Mouse (Mus musculus) lung, postnatal 0 days (tissue): Measurements from ENCODE around the gene Ccdc130. TPM values are rescaled to one million over a fixed set of nuclear protein-coding genes. Genes with fewer than 3 reads are reported as not detected.

Source experiments
- ATAC-seq: fragments of 200-750 bp; cut with Nextera tagmentation; 2 replicates; pipeline ENCODE4 v1.8.0; 2017; ENCODE audit warnings: moderate library complexity
- DNase-seq: peaks from one replicate; pipeline ENCODE4 v3.0.0-alpha.2; 2016; ENCODE audit warnings: low spot score
- H3K27ac ChIP-seq: fragments of 300-500 bp; sonication (generic); 2 replicates; pipeline ENCODE4 v1.5.1; 2014; ENCODE audit warnings: antibody characterized with exemption, mild to moderate bottlenecking, low read length, mixed read lengths
- H3K27me3 ChIP-seq: fragments of 300-500 bp; sonication (generic); replicated peaks from 2 replicates; pipeline ENCODE4 v1.6.1; 2014; ENCODE audit warnings: low read length, mixed read lengths; ENCODE audit not compliant: insufficient read depth
- H3K36me3 ChIP-seq: fragments of 300-500 bp; sonication (generic); 2 replicates; pipeline ENCODE4 v1.6.1; 2014; ENCODE audit warnings: low read length, mixed read lengths; ENCODE audit not compliant: insufficient read depth
- H3K4me1 ChIP-seq: fragments of 300-500 bp; sonication (generic); 2 replicates; pipeline ENCODE4 v1.6.1; 2014; ENCODE audit warnings: antibody characterized with exemption, low read depth, low read length, mixed read lengths; ENCODE audit not compliant: insufficient read depth
- H3K4me2 ChIP-seq: fragments of 300-500 bp; sonication (generic); replicated peaks from 2 replicates; pipeline ENCODE4 v1.6.1; 2014; ENCODE audit warnings: low read depth, mild to moderate bottlenecking, low read length, moderate library complexity, mixed read lengths
- H3K4me3 ChIP-seq: fragments of 300-500 bp; sonication (generic); 2 replicates; pipeline ENCODE4 v1.5.1; 2014; ENCODE audit warnings: low read depth, low read length
- H3K9ac ChIP-seq: fragments of 300-500 bp; sonication (generic); replicated peaks from 2 replicates; pipeline ENCODE4 v1.6.1; 2014; ENCODE audit warnings: low read depth, mild to moderate bottlenecking
- H3K9me3 ChIP-seq: fragments of 300-500 bp; sonication (generic); 2 replicates; pipeline ENCODE4 v1.6.1; 2016; ENCODE audit warnings: low read length, mixed read lengths
- CTCF ChIP-seq: IDR thresholded peaks from 2 replicates; pipeline ENCODE4 v1.5.1; 2016; ENCODE audit warnings: antibody characterized with exemption, mild to moderate bottlenecking
- EP300 ChIP-seq: IDR thresholded peaks from 2 replicates; pipeline ENCODE4 v1.6.1; 2016; ENCODE audit warnings: antibody characterized with exemption, mild to moderate bottlenecking, control low read depth
- WGBS: fragments of 180-500 bp; shearing (Covaris S2); extraction: QIAGEN DNeasy Blood & Tissue Kit; methylation state at CpG from one replicate; pipeline ENCODE4 v1.1.7; 2014; 5-methylcytosine and 5-hydroxymethylcytosine counted together
- polyA plus RNA-seq: library from polyadenylated mRNA; unstranded; fragments of >200 nt; fragmentation: Nextera tagmentation; extraction: Ambion mirVana; gene quantifications from 2 replicates; pipeline ENCODE4 v1.2.1, GENCODE M21; 2015

The Ccdc130 gene
- polyA plus RNA-seq, result 14.7 and 17.4 TPM in 2 replicates

- peak within 1 kb of the TSS; percentile 72 for H3K9ac ChIP-seq
- H3K4me2 ChIP-seq, result peak within 1 kb of the TSS; percentile 70
- no peaks in the 10 kb centered on the region for H3K9me3 ChIP-seq
- DNase-seq, result peak; percentile 100
- peaks cover 13% of the 10 kb centered on the region for H3K36me3 ChIP-seq
- H3K27me3 ChIP-seq, result no peaks in the 10 kb centered on the region
- H3K27ac ChIP-seq, result peak within 1 kb of the TSS; percentile 58; the same call in 1 of the 2 replicates
- TF ChIP-seq CTCF, result no peak
- no peak for TF ChIP-seq EP300
- H3K4me3 ChIP-seq, result peak within 1 kb of the TSS; percentile 82
- peak; percentile 100 for ATAC-seq
- peaks cover 6% of the 10 kb centered on the region; the same call in 1 of the 2 replicates for H3K4me1 ChIP-seq
- under 1% methylated on average over 44 of the region's 44 CpGs for WGBS
Measured at GRCm38 (mm10) chr8:84269950-84270773, at the start of gene Ccdc130. Ccdc130 (minus strand) TSS chr8:84270380.

- Histone ChIP-seq H3K9me3 (no peaks in the 10 kb centered on the region), H3K4me2 (no peak overlapping the region), H3K27ac (no peak overlapping the region), H3K4me3 (no peak overlapping the region), H3K9ac (no peak overlapping the region), H3K4me1 (no peaks in the 10 kb centered on the region), H3K36me3 (no peaks in the 10 kb centered on the region), H3K27me3 (no peaks in the 10 kb centered on the region)
- 46% methylated on average over 3 of the region's 3 CpGs for WGBS
- ATAC-seq, result no peak
- DNase-seq, result no peak
- TF ChIP-seq EP300, result no peak
- no peak for TF ChIP-seq CTCF
Measured at GRCm38 (mm10) chr8:84308376-84308775, 38.2 kb upstream of the Ccdc130 start.

GRCm38 (mm10) chr8:84303951-84304350, 33.8 kb upstream of the Ccdc130 start:
- peaks cover 5% of the 10 kb centered on the region; the same call in 1 of the 2 replicates for H3K9me3 ChIP-seq
- TF ChIP-seq EP300 (no peak), CTCF (no peak)
- H3K27me3 ChIP-seq, result no peaks in the 10 kb centered on the region
- no peaks in the 10 kb centered on the region for H3K36me3 ChIP-seq
- ATAC-seq (peak; percentile 37; the same call in 1 of the 2 replicates), DNase-seq (peak; percentile 13)
- no peak overlapping the region for H3K27ac ChIP-seq
- H3K4me2 ChIP-seq, result no peak overlapping the region
- 0 out of 2 replicates have a peak, but pooled peaks cover 3% of the 10 kb centered on the region for H3K4me1 ChIP-seq
- 63% methylated on average over 2 of the region's 2 CpGs for WGBS
- H3K9ac ChIP-seq, result no peak overlapping the region
- H3K4me3 ChIP-seq, result no peak overlapping the region

DNA sequence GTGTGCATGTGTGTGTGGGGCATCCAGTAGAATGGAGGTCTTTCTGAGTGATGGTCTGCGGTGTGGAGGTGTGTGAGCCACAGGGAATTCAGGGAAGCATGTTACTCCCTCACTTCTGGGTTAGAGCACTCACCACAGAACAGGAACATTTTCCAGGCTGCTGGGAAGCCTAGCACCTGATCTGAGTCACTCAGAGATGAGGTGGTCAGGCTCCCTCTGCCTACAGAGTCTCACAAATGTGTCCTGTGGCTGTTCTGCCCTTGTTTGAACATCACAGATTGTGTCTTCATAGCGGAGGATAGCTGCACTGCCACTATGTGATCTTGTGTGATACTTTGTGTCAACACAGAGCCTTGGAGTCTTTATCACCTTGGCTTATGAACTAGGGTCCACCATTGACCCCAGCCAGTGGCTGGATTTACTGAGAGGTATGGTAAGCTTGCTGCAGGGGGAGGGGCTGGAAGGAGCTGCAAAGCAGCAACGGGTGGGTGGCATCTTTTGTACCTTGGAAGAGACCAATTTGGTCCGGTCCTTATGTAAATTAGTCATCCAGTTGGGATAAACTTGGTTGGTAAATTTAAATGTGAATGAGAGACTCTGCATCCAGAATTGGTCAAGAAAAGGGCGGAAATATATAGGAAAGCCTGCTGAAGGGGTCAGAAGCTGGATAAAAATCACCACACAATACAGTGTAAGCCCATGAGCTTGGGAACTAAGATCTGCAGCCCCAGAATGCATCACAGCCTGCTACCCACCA, 27.0 kb upstream of the Ccdc130 start:
- no peak overlapping the region for H3K4me2 ChIP-seq
- WGBS, result 60% methylated on average over 5 of the region's 5 CpGs
- no peak for TF ChIP-seq EP300
- no peak for TF ChIP-seq CTCF

DNA sequence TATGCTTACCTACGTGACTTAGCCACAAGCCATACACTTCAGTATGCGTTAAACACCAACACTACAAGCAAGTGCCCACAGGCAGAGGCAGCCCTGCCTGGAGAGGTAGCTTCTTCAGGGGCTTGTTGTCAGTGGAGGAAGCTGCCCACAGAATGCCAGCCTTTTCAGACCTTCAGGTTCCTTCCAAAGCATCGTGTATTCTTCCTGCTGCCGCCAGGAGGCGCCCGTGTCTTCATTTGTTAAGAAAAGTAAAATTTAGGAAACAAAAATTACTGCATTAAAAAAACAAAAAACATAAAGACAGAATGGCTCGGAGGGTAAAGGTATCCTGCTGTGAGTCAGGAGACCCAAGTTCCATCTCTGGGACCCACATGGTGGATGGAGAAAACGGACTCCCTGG, 21.5 kb upstream of the Ccdc130 start:
- H3K9ac ChIP-seq, result no peak overlapping the region
- H3K27me3 ChIP-seq, result no peaks in the 10 kb centered on the region
- TF ChIP-seq EP300, result no peak
- peak; percentile 77 for TF ChIP-seq CTCF
- no peaks in the 10 kb centered on the region for H3K36me3 ChIP-seq
- 22% methylated on average over 8 of the region's 8 CpGs for WGBS
- H3K4me2 ChIP-seq, result no peak overlapping the region
- DNase-seq (peak; percentile 73), ATAC-seq (no peak)
- H3K27ac ChIP-seq, result no peak overlapping the region
- no peaks in the 10 kb centered on the region for H3K9me3 ChIP-seq
- no peak overlapping the region for H3K4me3 ChIP-seq
- no peaks in the 10 kb centered on the region for H3K4me1 ChIP-seq

More for the DNA sequence above, 27.0 kb upstream of the Ccdc130 start:
- peaks cover 5% of the 10 kb centered on the region; the same call in 1 of the 2 replicates for H3K9me3 ChIP-seq
- H3K4me3 ChIP-seq, result no peak overlapping the region
- no peak overlapping the region for H3K9ac ChIP-seq
- no peak for ATAC-seq
- DNase-seq, result no peak
- no peaks in the 10 kb centered on the region for H3K27me3 ChIP-seq
- no peak overlapping the region for H3K27ac ChIP-seq
- 0 out of 2 replicates have a peak, but pooled peaks cover 3% of the 10 kb centered on the region for H3K4me1 ChIP-seq
- H3K36me3 ChIP-seq, result no peaks in the 10 kb centered on the region

GRCm38 (mm10) chr8:84291086-84291485, 20.9 kb upstream of the Ccdc130 start:
- DNase-seq, result no peak
- H3K9me3 ChIP-seq, result no peaks in the 10 kb centered on the region
- TF ChIP-seq EP300 (no peak), CTCF (no peak)

More at GRCm38 (mm10) chr8:84291086-84291485, 20.9 kb upstream of the Ccdc130 start:
- ATAC-seq, result no peak
- no peak overlapping the region for H3K27ac ChIP-seq
- H3K36me3 ChIP-seq, result no peaks in the 10 kb centered on the region
- no peaks in the 10 kb centered on the region for H3K4me1 ChIP-seq
- WGBS, result 71% methylated on average over 5 of the region's 5 CpGs
- H3K4me3 ChIP-seq, result no peak overlapping the region
- no peak overlapping the region for H3K9ac ChIP-seq
- no peaks in the 10 kb centered on the region for H3K27me3 ChIP-seq
- no peak overlapping the region for H3K4me2 ChIP-seq
